Mouse (Mus musculus): ENCODE data around the gene Parva. TPM values are rescaled to one million over a fixed set of nuclear protein-coding genes. Genes with fewer than 3 reads are reported as not detected.

Parva gene
- polyA plus RNA-seq, 1 experiment from 2014 or later = 66.2 TPM

DNA sequence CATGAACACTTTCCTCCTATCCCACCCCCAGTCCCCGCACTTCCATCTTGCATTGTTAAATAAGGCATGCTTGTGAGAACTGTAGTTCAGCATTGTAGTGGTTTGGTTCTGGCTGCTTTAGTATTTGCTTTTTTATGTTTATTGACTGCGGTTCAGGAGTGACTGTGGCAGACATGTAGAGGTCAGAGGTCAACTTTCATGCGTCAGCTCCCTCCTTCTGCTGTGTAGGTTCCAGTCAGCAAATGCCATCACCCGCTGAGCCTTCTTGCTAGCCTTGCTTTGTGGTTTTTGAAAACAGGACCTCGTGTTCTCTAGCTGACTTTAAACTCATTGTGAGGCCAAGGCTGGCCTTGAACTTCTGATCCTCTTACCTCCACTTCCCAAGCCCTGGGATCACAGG, 103.6 kb downstream of the Parva start:
- Histone ChIP-seq H3K9ac (no peak overlapping the region), H3K27me3 (no peaks in the 10 kb centered on the region), H3K4me3 (no peak overlapping the region), H3K4me1 (peaks cover 36% of the 10 kb centered on the region), H3K9me3 (replicated peaks) (no peaks in the 10 kb centered on the region), H3K4me2 (replicated peaks) (no peak overlapping the region), H3K36me3 (no peaks in the 10 kb centered on the region), H3K27ac (no peak overlapping the region)
- WGBS = 49% methylated on average over 5 of the region's 5 CpGs
- ATAC-seq (ENCODE audit: low FRiP score) = no peak

DNA sequence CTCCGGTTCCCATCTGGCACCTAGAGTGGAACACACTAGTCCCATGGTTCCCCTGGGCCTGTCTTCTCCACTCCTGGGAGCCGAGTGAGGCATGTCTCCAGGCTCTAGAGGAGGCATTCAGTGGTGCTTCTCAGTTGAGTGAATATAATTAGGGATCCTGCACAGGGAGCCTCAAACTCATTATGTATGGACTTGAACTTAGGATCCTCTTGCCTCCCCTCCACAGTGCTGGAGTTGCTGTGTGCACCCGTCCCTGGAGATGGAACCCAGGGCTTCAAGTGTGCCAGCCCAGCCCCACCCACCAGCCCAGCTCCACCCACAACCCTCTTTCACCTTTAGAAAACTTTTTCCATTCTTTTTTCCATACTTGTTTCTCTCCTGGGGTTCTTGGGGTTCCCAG, 106.8 kb downstream of the Parva start:
- no peak overlapping the region for H3K4me2 ChIP-seq (replicated peaks)
- H3K4me3 ChIP-seq = no peak overlapping the region
- no peaks in the 10 kb centered on the region for H3K36me3 ChIP-seq
- H3K9me3 ChIP-seq (replicated peaks) = no peaks in the 10 kb centered on the region
- no peak overlapping the region for H3K27ac ChIP-seq
- no peaks in the 10 kb centered on the region for H3K27me3 ChIP-seq
- ATAC-seq (ENCODE audit: low FRiP score) = no peak
- H3K4me1 ChIP-seq = peaks cover 23% of the 10 kb centered on the region
- H3K9ac ChIP-seq = no peak overlapping the region
- WGBS = 66% methylated on average over 3 of the region's 3 CpGs

DNA sequence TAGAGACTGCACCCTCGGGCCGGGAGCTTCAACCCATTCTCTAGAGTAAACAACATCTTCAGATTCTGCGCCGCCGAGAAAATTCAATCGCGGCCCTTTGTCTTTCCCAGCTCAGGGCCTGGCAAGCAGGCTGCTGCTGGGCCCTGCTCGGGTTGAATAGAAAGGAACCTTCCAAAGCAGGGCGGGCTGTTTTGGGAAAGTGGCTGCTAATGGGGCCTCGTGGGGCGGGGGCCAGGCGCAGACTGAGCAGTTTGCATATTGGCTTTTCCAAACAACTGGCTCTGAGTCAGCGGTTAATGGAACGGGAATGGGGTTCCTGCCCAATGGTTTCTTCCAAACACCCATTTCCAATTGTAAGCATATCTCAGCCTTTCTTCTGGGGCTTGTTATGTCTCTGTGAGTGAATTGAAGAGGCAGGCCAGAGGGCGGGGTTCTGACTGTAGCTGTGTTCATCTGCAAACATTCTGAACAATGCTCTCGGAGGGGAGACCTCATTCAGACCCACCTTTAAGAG, 108.2 kb downstream of the Parva start:
- Histone ChIP-seq H3K4me1 (peaks cover 23% of the 10 kb centered on the region), H3K36me3 (no peaks in the 10 kb centered on the region), H3K27ac (peak overlapping the region; percentile 75), H3K4me2 (replicated peaks) (0 out of 2 replicates have a peak overlapping the region, but pooled peaks have one; percentile 6), H3K9ac (peak overlapping the region; percentile 9; the same call in 1 of the 2 replicates), H3K27me3 (no peaks in the 10 kb centered on the region), H3K9me3 (replicated peaks) (no peaks in the 10 kb centered on the region), H3K4me3 (no peak overlapping the region)
- ATAC-seq (ENCODE audit: low FRiP score) = peak; percentile 79
- WGBS = 10% methylated on average over 16 of the region's 16 CpGs

- Histone ChIP-seq H3K9ac (no peak overlapping the region), H3K27ac (no peak overlapping the region), H3K4me1 (no peaks in the 10 kb centered on the region), H3K36me3 (peaks cover 8% of the 10 kb centered on the region; the same call in 1 of the 2 replicates), H3K4me3 (no peak overlapping the region), H3K4me2 (replicated peaks) (no peak overlapping the region), H3K27me3 (no peaks in the 10 kb centered on the region), H3K9me3 (replicated peaks) (no peaks in the 10 kb centered on the region)
- ATAC-seq (ENCODE audit: low FRiP score) = no peak
- WGBS = 82% methylated on average over 3 of the region's 3 CpGs
Observed at GRCm38 (mm10) chr7:112549136-112549535, 121.8 kb downstream of the Parva start.

DNA sequence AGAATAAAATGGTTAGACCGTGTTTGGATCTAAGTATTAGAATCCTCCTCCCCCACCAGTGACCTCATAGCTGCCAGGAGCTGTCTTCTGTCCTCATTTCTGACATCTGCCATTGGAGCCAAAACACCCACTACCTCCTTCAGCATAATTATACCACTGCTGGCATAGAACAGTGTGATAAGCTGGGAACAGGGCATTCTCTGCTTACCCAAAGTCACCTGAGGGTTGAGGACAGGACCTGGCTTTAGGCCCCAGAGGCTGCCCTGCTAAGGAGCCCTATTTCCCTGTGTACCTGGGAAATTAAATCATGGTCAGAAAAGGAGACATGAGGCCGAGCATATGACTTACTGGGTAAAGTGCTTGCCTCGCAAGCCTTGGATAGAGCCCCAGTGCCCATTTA, 134.2 kb downstream of the Parva start:
- no peaks in the 10 kb centered on the region for H3K4me1 ChIP-seq
- H3K4me3 ChIP-seq = no peak overlapping the region
- H3K9me3 ChIP-seq (replicated peaks) = no peaks in the 10 kb centered on the region
- no peak overlapping the region for H3K4me2 ChIP-seq (replicated peaks)
- no peak overlapping the region for H3K27ac ChIP-seq
- H3K9ac ChIP-seq = no peak overlapping the region
- peaks cover 9% of the 10 kb centered on the region; the same call in 1 of the 2 replicates for H3K36me3 ChIP-seq
- 89% methylated on average over 3 of the region's 3 CpGs for WGBS
- no peaks in the 10 kb centered on the region for H3K27me3 ChIP-seq
- no peak for ATAC-seq (ENCODE audit: low FRiP score)

DNA sequence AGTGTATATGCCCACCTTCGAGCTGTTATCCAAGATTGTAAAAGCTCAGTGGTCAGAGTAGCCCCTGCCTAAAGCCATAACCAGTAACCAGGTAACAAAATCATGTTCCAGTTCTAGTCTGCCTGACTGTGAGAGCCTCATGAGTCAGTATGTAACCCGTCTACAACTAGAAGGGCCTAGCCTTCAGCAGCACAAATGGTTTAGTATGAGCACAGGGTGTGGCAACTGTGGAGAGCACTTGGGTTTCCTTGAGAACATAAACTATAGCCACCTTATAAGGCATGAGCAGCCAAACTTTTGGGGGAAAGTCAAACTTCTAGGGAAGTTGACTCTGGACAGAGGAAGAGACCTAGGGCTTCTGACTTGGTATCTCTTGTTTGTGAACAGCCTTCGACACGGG, 139.7 kb downstream of the Parva start:
- no peak for ATAC-seq (ENCODE audit: low FRiP score)
- 97% methylated on average over 4 of the region's 4 CpGs for WGBS
- H3K4me1 ChIP-seq = no peaks in the 10 kb centered on the region

GRCm38 (mm10) chr7:112568961-112569360, 141.7 kb downstream of the Parva start:
- no peaks in the 10 kb centered on the region for H3K36me3 ChIP-seq
- no peaks in the 10 kb centered on the region for H3K9me3 ChIP-seq (replicated peaks)
- WGBS = 29% methylated on average over 5 of the region's 5 CpGs
- H3K4me1 ChIP-seq = no peaks in the 10 kb centered on the region
- H3K4me3 ChIP-seq = no peak overlapping the region
- H3K27ac ChIP-seq = no peak overlapping the region
- ATAC-seq (ENCODE audit: low FRiP score) = no peak
- no peak overlapping the region for H3K9ac ChIP-seq
- no peak overlapping the region for H3K4me2 ChIP-seq (replicated peaks)
- H3K27me3 ChIP-seq = no peaks in the 10 kb centered on the region

More for the DNA sequence above, 139.7 kb downstream of the Parva start:
- Histone ChIP-seq H3K27ac (no peak overlapping the region), H3K9ac (no peak overlapping the region), H3K9me3 (replicated peaks) (no peaks in the 10 kb centered on the region), H3K4me3 (no peak overlapping the region), H3K27me3 (no peaks in the 10 kb centered on the region), H3K36me3 (no peaks in the 10 kb centered on the region), H3K4me2 (replicated peaks) (no peak overlapping the region)

- Histone ChIP-seq H3K27me3 (no peaks in the 10 kb centered on the region), H3K27ac (no peak overlapping the region), H3K4me1 (no peaks in the 10 kb centered on the region), H3K9me3 (replicated peaks) (peaks cover 5% of the 10 kb centered on the region; the same call in 1 of the 2 replicates), H3K4me3 (no peak overlapping the region), H3K4me2 (replicated peaks) (no peak overlapping the region), H3K36me3 (peaks cover 7% of the 10 kb centered on the region; the same call in 1 of the 2 replicates), H3K9ac (no peak overlapping the region)
- WGBS = 88% methylated on average over 6 of the region's 6 CpGs
- ATAC-seq (ENCODE audit: low FRiP score) = no peak
Observed at GRCm38 (mm10) chr7:112581621-112582020, 154.3 kb downstream of the Parva start.

DNA sequence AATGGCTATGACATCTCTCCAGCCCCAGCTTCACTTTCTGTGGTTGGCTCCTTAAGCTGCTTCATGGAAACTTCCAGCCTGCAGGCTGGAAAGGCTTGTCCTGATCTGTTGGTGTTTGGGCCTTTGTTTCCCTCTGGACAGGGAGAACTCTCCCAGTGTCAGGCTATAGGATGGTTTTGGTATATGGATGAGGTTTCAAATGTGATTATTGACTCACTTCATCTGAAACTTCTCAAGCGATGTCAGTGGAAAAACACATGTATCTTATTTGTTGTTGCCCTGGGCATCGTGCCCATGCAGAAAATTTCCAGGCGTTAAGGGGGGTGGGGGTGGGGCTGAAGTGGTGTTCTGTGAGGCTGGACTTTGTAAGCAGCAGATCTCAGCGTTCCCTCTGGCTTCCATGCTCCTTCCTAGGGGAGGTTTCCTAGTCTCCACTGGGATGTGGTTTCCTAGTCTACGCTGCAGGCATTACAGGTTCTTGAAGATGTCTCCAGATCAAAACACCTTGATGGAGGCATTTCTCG, 155.6 kb downstream of the Parva start:
- Histone ChIP-seq H3K4me3 (no peak overlapping the region), H3K4me2 (replicated peaks) (no peak overlapping the region), H3K9me3 (replicated peaks) (peaks cover 5% of the 10 kb centered on the region; the same call in 1 of the 2 replicates), H3K27ac (no peak overlapping the region), H3K36me3 (peaks cover 7% of the 10 kb centered on the region; the same call in 1 of the 2 replicates), H3K4me1 (no peaks in the 10 kb centered on the region), H3K27me3 (no peaks in the 10 kb centered on the region), H3K9ac (no peak overlapping the region)
- WGBS = 88% methylated on average over 6 of the region's 6 CpGs
- no peak for ATAC-seq (ENCODE audit: low FRiP score)

DNA sequence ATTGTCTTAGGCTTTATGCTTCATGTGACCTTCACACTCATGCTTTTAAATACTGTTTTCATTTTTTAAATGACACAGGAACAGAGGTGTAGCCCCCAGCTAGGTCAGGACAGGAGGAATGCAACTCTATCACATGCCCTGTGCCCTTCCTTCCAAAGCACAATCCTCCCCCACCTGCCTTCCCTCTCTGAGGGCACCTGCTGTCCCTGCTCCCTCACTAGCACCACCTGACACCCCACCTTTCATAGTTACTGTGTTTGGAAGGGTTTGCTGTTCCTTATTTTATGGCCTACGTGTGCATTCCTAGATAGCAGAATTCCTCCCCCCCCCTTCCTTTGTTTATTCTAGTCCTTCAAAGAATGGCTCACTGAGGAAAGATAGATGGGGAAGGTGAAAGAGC, 160.1 kb downstream of the Parva start:
- Histone ChIP-seq H3K4me1 (0 out of 2 replicates have a peak, but pooled peaks cover 10% of the 10 kb centered on the region), H3K27ac (no peak overlapping the region), H3K9ac (no peak overlapping the region), H3K4me2 (replicated peaks) (no peak overlapping the region), H3K4me3 (no peak overlapping the region), H3K27me3 (no peaks in the 10 kb centered on the region), H3K9me3 (replicated peaks) (peaks cover 5% of the 10 kb centered on the region; the same call in 1 of the 2 replicates), H3K36me3 (peaks cover 7% of the 10 kb centered on the region; the same call in 1 of the 2 replicates)
- 83% methylated on average over 1 of the region's 1 CpGs for WGBS
- no peak for ATAC-seq (ENCODE audit: low FRiP score)

- peak overlapping the region; percentile 32; the same call in 1 of the 2 replicates for H3K27ac ChIP-seq
- H3K27me3 ChIP-seq = no peaks in the 10 kb centered on the region
- H3K4me2 ChIP-seq (replicated peaks) = no peak overlapping the region
- 0 out of 2 replicates have a peak, but pooled peaks cover 10% of the 10 kb centered on the region for H3K4me1 ChIP-seq
- no peak overlapping the region for H3K9ac ChIP-seq
- peaks cover 5% of the 10 kb centered on the region; the same call in 1 of the 2 replicates for H3K9me3 ChIP-seq (replicated peaks)
- H3K4me3 ChIP-seq = no peak overlapping the region
- no peak for ATAC-seq (ENCODE audit: low FRiP score)
- H3K36me3 ChIP-seq = peaks cover 7% of the 10 kb centered on the region; the same call in 1 of the 2 replicates
- 68% methylated on average over 6 of the region's 6 CpGs for WGBS
Observed at GRCm38 (mm10) chr7:112589530-112589929, 162.2 kb downstream of the Parva start.

DNA sequence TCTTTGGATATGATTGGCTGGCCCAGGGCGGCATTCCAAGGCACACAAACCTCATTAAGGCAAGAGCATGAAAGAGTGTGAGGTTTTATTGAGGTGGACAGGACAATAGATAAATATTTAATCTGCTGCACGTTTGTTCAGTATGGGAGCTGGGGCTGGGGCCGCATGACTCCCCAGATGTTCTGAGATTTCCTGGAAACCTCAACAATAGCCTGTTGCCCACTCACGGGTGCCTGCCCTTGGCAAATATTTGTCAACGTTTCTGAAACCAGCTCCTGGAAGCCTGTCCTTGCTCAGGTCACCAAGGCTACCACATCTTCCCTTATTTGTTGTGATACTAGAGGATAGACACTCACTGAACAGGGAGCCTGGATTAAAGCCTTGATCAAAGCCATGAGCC, 166.3 kb downstream of the Parva start:
- Histone ChIP-seq H3K4me1 (0 out of 2 replicates have a peak, but pooled peaks cover 10% of the 10 kb centered on the region), H3K27ac (no peak overlapping the region), H3K27me3 (no peaks in the 10 kb centered on the region), H3K4me2 (replicated peaks) (no peak overlapping the region), H3K9me3 (replicated peaks) (no peaks in the 10 kb centered on the region), H3K4me3 (no peak overlapping the region), H3K36me3 (no peaks in the 10 kb centered on the region), H3K9ac (no peak overlapping the region)
- WGBS = 72% methylated on average over 5 of the region's 5 CpGs
- no peak for ATAC-seq (ENCODE audit: low FRiP score)
